Mouse (Mus musculus): Measurements from ENCODE around the gene Ccr8.
A peak's percentile ranks its signal among the peaks of the same experiment; 100 is the strongest.

DNA sequence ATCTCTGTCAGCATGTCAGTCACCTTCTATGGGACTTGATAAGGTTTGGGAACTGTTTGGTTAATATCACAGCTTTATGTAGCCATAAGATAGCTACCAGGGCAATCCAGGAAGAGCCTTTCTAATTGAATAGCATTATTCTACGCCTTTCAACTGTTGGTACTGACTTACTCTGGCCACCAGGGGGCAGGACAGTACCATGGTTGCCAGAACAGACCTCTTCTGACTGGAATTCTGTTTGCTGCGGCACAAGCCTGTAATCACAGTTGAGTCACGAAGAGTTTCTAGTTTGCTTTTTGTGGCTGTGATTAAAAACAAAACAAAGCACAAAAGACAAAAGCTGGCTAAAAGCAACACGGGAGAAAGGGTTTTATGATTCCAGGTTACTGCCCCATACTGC lies 48.7 kb downstream of the Ccr8 start:
- TF ChIP-seq POLR2A (IDR thresholded peaks at IDR 0.05; ENCODE audit: low read depth, low read length), result no peak
- TF ChIP-seq CTCF (IDR thresholded peaks at IDR 0.05; ENCODE audit: extremely low read depth, insufficient read depth, insufficient read length, insufficient replicate concordance), result peak; percentile 61; the same call in 1 of the 2 replicates
